Mouse (Mus musculus) layer of hippocampus, postnatal 25 days (tissue): ENCODE results near the gene Gabra3. TPM values are rescaled to one million over a fixed set of nuclear protein-coding genes. Genes with fewer than 3 reads are reported as not detected.

ENCODE experiments used
- DNase-seq, 2 experiments: peaks; one replicate each; pipeline ENCODE4 v3.0.0; 2022; ENCODE audit warnings: mixed read lengths in 2 of 2, low spot score in 1 of 2; ENCODE audit errors: extremely low spot score in 1 of 2
- microRNA-seq, 2 experiments: library from miRNA; unstranded; fragments of <30 nt; microRNA quantifications; one replicate each; pipeline ENCODE4 v1.2.0; 2021
- total RNA-seq, 2 experiments: library from RNA; stranded (reverse); gene quantifications; 2 replicates each; pipeline ENCODE4 v1.2.3; 2021

Gabra3 gene
- 10 to 100 TPM; 30.0 to 38.2 TPM for total RNA-seq

- no peak for DNase-seq
These were observed at the start of gene Gabra3 for GRCm38 (mm10) chrX:72656230-72656898. Gene Gabra3 (minus strand): TSS chrX:72656848.

GRCm38 (mm10) chrX:72655789-72656188 is 859 bp downstream of the Gabra3 start:
- peak in 1 of 2 experiments; percentile 15 for DNase-seq

GRCm38 (mm10) chrX:72655381-72655780 is 1.3 kb downstream of the Gabra3 start:
- DNase-seq, result no peak

GRCm38 (mm10) chrX:72650688-72651087 is 6.0 kb downstream of the Gabra3 start:
- DNase-seq, result no peak

- DNase-seq, result no peak
These were observed 12.0 kb downstream of the Gabra3 start for GRCm38 (mm10) chrX:72644691-72645090.

GRCm38 (mm10) chrX:72497284-72497683 is 159.4 kb downstream of the Gabra3 start:
- DNase-seq, result no peak

GRCm38 (mm10) chrX:72489806-72490205 is 166.8 kb downstream of the Gabra3 start:
- no peak for DNase-seq

- DNase-seq, result no peak
These were observed 269.9 kb downstream of the Gabra3 start, which contains the start of gene Magea10 for GRCm38 (mm10) chrX:72386758-72387157. Gene Magea10 (minus strand): TSS chrX:72386858.

Small RNA genes lying within 50 kb of the gene (microRNA-seq; reads per million reads assigned to microRNA genes)
- 0 reads per million in 2 experiments for gene Mir105
- 0 to 0.80 reads per million in 2 experiments for gene Mir767

Other genes with a start within 250 kb of the Gabra3 start
- gene Gabrq, start 168.3 kb upstream of the Gabra3 start, total RNA-seq, result under 1 TPM; 0.73 to 0.79 TPM